Comparison of ENCODE assay signal across 8 mouse cellular contexts in genomic region chr13:73604156-73604957, GRCm38 (mm10). TPM values are rescaled to one million over a fixed set of nuclear protein-coding genes. Genes with fewer than 3 reads are reported as not detected.
DNase-seq lines count a peak whose midpoint lies in the region; ATAC-seq lines count a peak whose summit lies in the region.

No protein-coding gene starts in this region.

- H3K9ac ChIP-seq in embryonic facial prominence, embryonic 11.5 days (replicated peaks; ENCODE audit: low read length) = peak overlapping the region; percentile 86
- peak overlapping the region; percentile 67 for H3K9ac ChIP-seq in intestine, embryonic 14.5 days (ENCODE audit: low read length)
- peak overlapping the region; percentile 81 for H3K9ac ChIP-seq in midbrain, embryonic 14.5 days (replicated peaks; ENCODE audit: low read length)

- peak overlapping the region; percentile 83 for H3K4me3 ChIP-seq in heart, embryonic 10.5 days
- H3K4me3 ChIP-seq in embryonic facial prominence, embryonic 11.5 days (ENCODE audit: low read depth, low read length) = peak overlapping the region; percentile 76
- H3K4me3 ChIP-seq in intestine, embryonic 14.5 days (ENCODE audit: low read depth, low read length) = peak overlapping the region; percentile 86
- H3K4me3 ChIP-seq in midbrain, embryonic 14.5 days (replicated peaks; ENCODE audit: low read depth, low read length) = peak overlapping the region; percentile 80

- peaks cover 36% of the 10 kb centered on the region for H3K36me3 ChIP-seq in heart, embryonic 10.5 days
- no peaks in the 10 kb centered on the region; the same call in 1 of the 2 replicates for H3K36me3 ChIP-seq in embryonic facial prominence, embryonic 11.5 days (replicated peaks; ENCODE audit: control insufficient read depth, insufficient read depth, low read depth, low read length)
- H3K36me3 ChIP-seq in intestine, embryonic 14.5 days (ENCODE audit: control insufficient read depth, insufficient read depth, low read length) = peaks cover 34% of the 10 kb centered on the region
- peaks cover 28% of the 10 kb centered on the region for H3K36me3 ChIP-seq in midbrain, embryonic 14.5 days (ENCODE audit: control insufficient read depth, insufficient read depth, low read length)

- DNase-seq in heart, embryonic 10.5 days (ENCODE audit: low spot score) = no peak
- no peak for DNase-seq in heart, postnatal 4 days
- no peak for DNase-seq in embryonic facial prominence, embryonic 11.5 days (ENCODE audit: low spot score)
- DNase-seq in intestine, embryonic 14.5 days (ENCODE audit: low spot score) = no peak
- no peak for DNase-seq in midbrain, embryonic 14.5 days
- no peak for DNase-seq in left cerebral cortex, adult 18-20 months (ENCODE audit: low spot score in 2 of 2)
- DNase-seq in thymus, postnatal 25 days = no peak

- H3K27ac ChIP-seq in heart, embryonic 10.5 days = peak overlapping the region; percentile 95
- peak overlapping the region; percentile 14; the same call in 1 of the 2 replicates for H3K27ac ChIP-seq in embryonic facial prominence, embryonic 11.5 days (replicated peaks; ENCODE audit: low read depth, low read length)
- H3K27ac ChIP-seq in intestine, embryonic 14.5 days (ENCODE audit: low read depth) = peak overlapping the region; percentile 43
- H3K27ac ChIP-seq in midbrain, embryonic 14.5 days (replicated peaks; ENCODE audit: low read depth, low read length) = peak overlapping the region; percentile 58

- peak; percentile 15 for ATAC-seq in CD4-positive, CD25-positive, alpha-beta regulatory T cell, adult 4 months
- peak; percentile 86 for ATAC-seq in embryonic facial prominence, embryonic 11.5 days (replicated peaks; ENCODE audit: insufficient number of reproducible peaks, low FRiP score, low TSS enrichment, low read depth)
- ATAC-seq in intestine, embryonic 14.5 days (replicated peaks; ENCODE audit: low FRiP score, low TSS enrichment, low read depth) = peak; percentile 87
- peak; percentile 79 for ATAC-seq in midbrain, embryonic 14.5 days (ENCODE audit: low FRiP score, low TSS enrichment)

- no peaks in the 10 kb centered on the region for H3K9me3 ChIP-seq in heart, embryonic 10.5 days
- no peaks in the 10 kb centered on the region for H3K9me3 ChIP-seq in embryonic facial prominence, embryonic 11.5 days (replicated peaks; ENCODE audit: control insufficient read depth, low read length)
- no peaks in the 10 kb centered on the region for H3K9me3 ChIP-seq in intestine, embryonic 14.5 days (ENCODE audit: control insufficient read depth, low read length)
- no peaks in the 10 kb centered on the region for H3K9me3 ChIP-seq in midbrain, embryonic 14.5 days (ENCODE audit: control insufficient read depth, low read length)

- H3K27me3 ChIP-seq in heart, embryonic 10.5 days (ENCODE audit: insufficient read depth, poor library complexity, severe bottlenecking) = no peaks in the 10 kb centered on the region
- H3K27me3 ChIP-seq in embryonic facial prominence, embryonic 11.5 days (ENCODE audit: control insufficient read depth, insufficient read depth, low read length) = no peaks in the 10 kb centered on the region
- no peaks in the 10 kb centered on the region for H3K27me3 ChIP-seq in intestine, embryonic 14.5 days (replicated peaks; ENCODE audit: control insufficient read depth, insufficient read depth, low read length)
- no peaks in the 10 kb centered on the region for H3K27me3 ChIP-seq in midbrain, embryonic 14.5 days (ENCODE audit: control insufficient read depth, insufficient read depth, low read length)

- H3K4me2 ChIP-seq in embryonic facial prominence, embryonic 11.5 days (ENCODE audit: low read depth, low read length) = peak overlapping the region; percentile 89
- H3K4me2 ChIP-seq in intestine, embryonic 14.5 days (ENCODE audit: low read length) = peak overlapping the region; percentile 97
- peak overlapping the region; percentile 87 for H3K4me2 ChIP-seq in midbrain, embryonic 14.5 days (ENCODE audit: low read length)

- peaks cover 17% of the 10 kb centered on the region for H3K4me1 ChIP-seq in heart, embryonic 10.5 days
- H3K4me1 ChIP-seq in embryonic facial prominence, embryonic 11.5 days (ENCODE audit: control insufficient read depth, insufficient read depth, low read length) = no peaks in the 10 kb centered on the region
- peaks cover 14% of the 10 kb centered on the region for H3K4me1 ChIP-seq in intestine, embryonic 14.5 days (replicated peaks; ENCODE audit: control insufficient read depth, insufficient read depth, low read length)
- H3K4me1 ChIP-seq in midbrain, embryonic 14.5 days (ENCODE audit: control insufficient read depth, insufficient read depth, low read length) = peaks cover 10% of the 10 kb centered on the region

- 2% methylated on average over 36 of the region's 39 CpGs for WGBS in heart, embryonic 10.5 days
- 4% methylated on average over 34 of the region's 39 CpGs for WGBS in embryonic facial prominence, embryonic 11.5 days
- 4% methylated on average over 31 of the region's 39 CpGs for WGBS in intestine, embryonic 14.5 days
- WGBS in midbrain, embryonic 14.5 days = 3% methylated on average over 39 of the region's 39 CpGs

RNA-seq across cellular contexts. Expression of gene Clptm1l, which starts 0.6 kb away (rescaled TPM):
- 117 and 129 TPM in 2 replicates for polyA plus RNA-seq in heart, embryonic 10.5 days (2016; fragmentation: Nextera tagmentation; extraction: Ambion mirVana)
- 10 to 100 TPM; 83.5 to 85.8 TPM for total RNA-seq in heart, postnatal 4 days (2021)
- polyA plus RNA-seq in CD4-positive, CD25-positive, alpha-beta regulatory T cell, adult 4 months (2017; shearing (Covaris generic)) = 10 to 100 TPM; 19.1 to 44.9 TPM
- polyA plus RNA-seq in embryonic facial prominence, embryonic 11.5 days (2014; fragmentation: Nextera tagmentation; extraction: Ambion mirVana) = 110 and 124 TPM in 2 replicates
- polyA plus RNA-seq in intestine, embryonic 14.5 days (2014; fragmentation: Nextera tagmentation; extraction: Ambion mirVana) = 130 and 141 TPM in 2 replicates
- polyA plus RNA-seq in midbrain, embryonic 14.5 days (2014; fragmentation: Nextera tagmentation; extraction: Ambion mirVana) = 139 and 140 TPM in 2 replicates
- total RNA-seq in left cerebral cortex, adult 18-20 months (2021) = 100 to 1,000 TPM; 109 to 128 TPM

RNA-seq across cellular contexts. Expression of gene Tert, which starts 22.4 kb away (rescaled TPM):
- 4.1 and 5.2 TPM in 2 replicates for polyA plus RNA-seq in heart, embryonic 10.5 days (2016; fragmentation: Nextera tagmentation; extraction: Ambion mirVana)
- under 1 TPM; 0.56 to 0.60 TPM for total RNA-seq in heart, postnatal 4 days (2021)
- 1 to 10 TPM; 2.8 to 3.6 TPM for polyA plus RNA-seq in CD4-positive, CD25-positive, alpha-beta regulatory T cell, adult 4 months (2017; shearing (Covaris generic))
- 3.3 and 3.8 TPM in 2 replicates for polyA plus RNA-seq in embryonic facial prominence, embryonic 11.5 days (2014; fragmentation: Nextera tagmentation; extraction: Ambion mirVana)
- polyA plus RNA-seq in intestine, embryonic 14.5 days (2014; fragmentation: Nextera tagmentation; extraction: Ambion mirVana) = 4.5 and 5.0 TPM in 2 replicates
- polyA plus RNA-seq in midbrain, embryonic 14.5 days (2014; fragmentation: Nextera tagmentation; extraction: Ambion mirVana) = 4.0 and 4.2 TPM in 2 replicates
- total RNA-seq in left cerebral cortex, adult 18-20 months (2021) = 1 to 10 TPM; 2.6 to 3.0 TPM

Comparison
In these comparisons a context has a peak if more than half of its experiments do, and no peak if none do; other contexts are left out.
1. H3K27ac ChIP-seq: peak in every context shown above with its lines; median percentile 95 in heart, embryonic 10.5 days; 58 in midbrain, embryonic 14.5 days; 43 in intestine, embryonic 14.5 days; 14 in embryonic facial prominence, embryonic 11.5 days.
2. ATAC-seq: peak in every context shown above with its lines; median percentile 87 in intestine, embryonic 14.5 days; 86 in embryonic facial prominence, embryonic 11.5 days; 79 in midbrain, embryonic 14.5 days; 15 in CD4-positive, CD25-positive, alpha-beta regulatory T cell, adult 4 months.